In the genomic region with DNA sequence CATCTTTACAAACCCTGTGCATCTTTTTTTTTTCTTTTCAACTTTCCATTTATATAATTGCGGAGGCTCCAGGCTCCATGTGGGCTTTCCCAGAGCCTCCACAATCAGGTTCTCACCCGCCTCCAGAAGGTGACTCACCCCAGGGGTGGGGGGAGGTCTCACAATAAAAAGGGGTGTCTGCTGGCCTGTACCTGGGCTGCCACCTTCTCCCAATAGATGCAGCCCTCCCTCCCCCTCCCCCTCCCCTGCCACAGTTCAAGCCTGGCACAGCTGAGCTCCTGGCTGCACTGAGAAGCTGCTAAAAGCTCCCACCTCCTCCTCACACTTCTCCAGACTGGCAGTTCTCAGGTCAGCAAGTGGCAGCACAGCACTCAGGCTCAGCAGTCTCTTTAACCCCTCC, we compare ENCODE assay signal across 18 mouse cellular contexts.
DNase-seq lines count a peak whose midpoint lies in the region; ATAC-seq lines count a peak whose summit lies in the region.
"Had no signal": no experiment of that assay in that cellular context is flagged by ENCODE, and none has a peak within 500 bp of the region (broad histone marks: within the 10 kb centered on the region; RNA-seq: fewer than 3 reads in every experiment).

No protein-coding gene starts in this region.

- no peaks in the 10 kb centered on the region for H3K4me1 ChIP-seq in embryonic facial prominence, embryonic 14.5 days (ENCODE audit: control insufficient read depth, insufficient read depth, low read length)
- peaks cover 6% of the 10 kb centered on the region; the same call in 1 of the 2 replicates for H3K4me1 ChIP-seq in embryonic facial prominence, embryonic 10.5 days
- no peaks in the 10 kb centered on the region for H3K4me1 ChIP-seq in neural tube, embryonic 15.5 days
- H3K4me1 ChIP-seq: embryonic facial prominence, embryonic 12.5 days; hindbrain, embryonic 12.5 days; liver, embryonic 13.5 days; midbrain, embryonic 15.5 days had no signal

- no peaks in the 10 kb centered on the region for H3K9me3 ChIP-seq in embryonic facial prominence, embryonic 14.5 days (ENCODE audit: control insufficient read depth, low read length)
- H3K9me3 ChIP-seq in embryonic facial prominence, embryonic 10.5 days = no peaks in the 10 kb centered on the region
- no peaks in the 10 kb centered on the region for H3K9me3 ChIP-seq in neural tube, embryonic 15.5 days (replicated peaks)
- H3K9me3 ChIP-seq: embryonic facial prominence, embryonic 12.5 days; heart, embryonic 15.5 days; hindbrain, embryonic 12.5 days; limb, embryonic 10.5 days; liver, embryonic 13.5 days; midbrain, embryonic 15.5 days had no signal

- WGBS in embryonic facial prominence, embryonic 14.5 days = 62% methylated on average over 2 of the region's 2 CpGs
- WGBS in embryonic facial prominence, embryonic 10.5 days = 56% methylated on average over 2 of the region's 2 CpGs
- WGBS in neural tube, embryonic 15.5 days = 70% methylated on average over 2 of the region's 2 CpGs

- no peaks in the 10 kb centered on the region for H3K27me3 ChIP-seq in embryonic facial prominence, embryonic 14.5 days (replicated peaks; ENCODE audit: control insufficient read depth, insufficient read depth, low read length)
- no peaks in the 10 kb centered on the region for H3K27me3 ChIP-seq in embryonic facial prominence, embryonic 10.5 days (replicated peaks; ENCODE audit: low read depth, poor library complexity, severe bottlenecking)
- H3K27me3 ChIP-seq in neural tube, embryonic 15.5 days (replicated peaks) = no peaks in the 10 kb centered on the region
- H3K27me3 ChIP-seq: embryonic facial prominence, embryonic 12.5 days; heart, embryonic 15.5 days; hindbrain, embryonic 12.5 days; liver, embryonic 13.5 days; midbrain, embryonic 15.5 days had no signal

- no peak for DNase-seq in embryonic facial prominence, embryonic 14.5 days (ENCODE audit: low spot score)
- no peak for DNase-seq in embryonic facial prominence, embryonic 10.5 days (ENCODE audit: low spot score)
- peak; percentile 86 for DNase-seq in right cerebral cortex, adult 18-20 months
- DNase-seq in right cerebral cortex, postnatal 14 days = no peak
- DNase-seq in left cerebral cortex, adult 18-20 months (ENCODE audit: low spot score in 2 of 2) = peak; percentile 69 to 80
- DNase-seq in right cerebral cortex, postnatal 36 days (ENCODE audit: low spot score in 2 of 2) = peak; percentile 68 to 70
- DNase-seq: adrenal gland, postnatal 14 days; kidney, postnatal 10 days; liver, embryonic 13.5 days; thymus, postnatal 36 days had no signal

- 0 out of 2 replicates have a peak, but pooled peaks have one; percentile 37 for ATAC-seq in embryonic facial prominence, embryonic 14.5 days (ENCODE audit: low read depth)
- ATAC-seq in erythroid progenitor cell, adult 5-6 weeks (replicated peaks; ENCODE audit: low FRiP score, poor library complexity, severe bottlenecking) = no peak
- no peak for ATAC-seq in neural tube, embryonic 15.5 days (ENCODE audit: low FRiP score)
- ATAC-seq: intestine, postnatal 0 days; midbrain, embryonic 15.5 days had no signal

- no peak overlapping the region for H3K4me3 ChIP-seq in embryonic facial prominence, embryonic 14.5 days (ENCODE audit: low read depth, low read length)
- H3K4me3 ChIP-seq in embryonic facial prominence, embryonic 10.5 days = no peak overlapping the region
- no peak overlapping the region for H3K4me3 ChIP-seq in neural tube, embryonic 15.5 days (replicated peaks)
- H3K4me3 ChIP-seq: embryonic facial prominence, embryonic 12.5 days; heart, embryonic 15.5 days; hindbrain, embryonic 12.5 days; limb, embryonic 10.5 days; liver, embryonic 13.5 days; midbrain, embryonic 15.5 days had no signal

- no peaks in the 10 kb centered on the region for H3K36me3 ChIP-seq in embryonic facial prominence, embryonic 14.5 days (ENCODE audit: control insufficient read depth, insufficient read depth, low read length)
- H3K36me3 ChIP-seq in embryonic facial prominence, embryonic 10.5 days (replicated peaks) = no peaks in the 10 kb centered on the region
- no peaks in the 10 kb centered on the region for H3K36me3 ChIP-seq in neural tube, embryonic 15.5 days
- H3K36me3 ChIP-seq: embryonic facial prominence, embryonic 12.5 days; heart, embryonic 15.5 days; hindbrain, embryonic 12.5 days; limb, embryonic 10.5 days; liver, embryonic 13.5 days; midbrain, embryonic 15.5 days had no signal

- H3K4me2 ChIP-seq in embryonic facial prominence, embryonic 14.5 days (ENCODE audit: low read depth, low read length) = no peak overlapping the region
- no peak overlapping the region for H3K4me2 ChIP-seq in neural tube, embryonic 15.5 days
- H3K4me2 ChIP-seq: embryonic facial prominence, embryonic 12.5 days; heart, embryonic 15.5 days; hindbrain, embryonic 12.5 days; liver, embryonic 13.5 days; midbrain, embryonic 15.5 days had no signal

- no peak overlapping the region for H3K9ac ChIP-seq in embryonic facial prominence, embryonic 14.5 days (ENCODE audit: low read depth, low read length)
- no peak overlapping the region for H3K9ac ChIP-seq in neural tube, embryonic 15.5 days (replicated peaks)
- H3K9ac ChIP-seq: embryonic facial prominence, embryonic 12.5 days; heart, embryonic 15.5 days; hindbrain, embryonic 12.5 days; liver, embryonic 13.5 days; midbrain, embryonic 15.5 days had no signal

- no peak overlapping the region for H3K27ac ChIP-seq in embryonic facial prominence, embryonic 14.5 days (replicated peaks; ENCODE audit: low read depth, low read length)
- no peak overlapping the region for H3K27ac ChIP-seq in embryonic facial prominence, embryonic 10.5 days (replicated peaks)
- no peak overlapping the region for H3K27ac ChIP-seq in neural tube, embryonic 15.5 days (replicated peaks)
- H3K27ac ChIP-seq: embryonic facial prominence, embryonic 12.5 days; heart, embryonic 15.5 days; hindbrain, embryonic 12.5 days; limb, embryonic 10.5 days; liver, embryonic 13.5 days; midbrain, embryonic 15.5 days had no signal

Comparison
In these comparisons a context has a peak if more than half of its experiments do, and no peak if none do; other contexts are left out.
1. DNase-seq: peak in right cerebral cortex, adult 18-20 months (single experiment), left cerebral cortex, adult 18-20 months (2 of 2) and right cerebral cortex, postnatal 36 days (2 of 2); none in embryonic facial prominence, embryonic 14.5 days (single experiment), embryonic facial prominence, embryonic 10.5 days (single experiment) and right cerebral cortex, postnatal 14 days (single experiment).